Mouse (Mus musculus) hindbrain, embryonic 16.5 days (tissue): ENCODE results near the gene Zc3h7b. TPM values are rescaled to one million over a fixed set of nuclear protein-coding genes. Genes with fewer than 3 reads are reported as not detected.

ENCODE experiments used
- ATAC-seq: fragments of 200-750 bp; cut with Nextera tagmentation; 2 replicates; pipeline ENCODE4 v1.8.0; 2017; ENCODE audit warnings: moderate TSS enrichment, moderate library complexity
- H3K27ac ChIP-seq: fragments of 300-500 bp; sonication (generic); 2 replicates; pipeline ENCODE4 v1.5.1; 2014; ENCODE audit warnings: low read depth, mild to moderate bottlenecking, control low read depth, low read length, moderate library complexity
- H3K27me3 ChIP-seq: fragments of 300-500 bp; sonication (generic); replicated peaks from 2 replicates; pipeline ENCODE4 v1.6.1; 2014; ENCODE audit warnings: low read length; ENCODE audit not compliant: control insufficient read depth, insufficient read depth
- H3K36me3 ChIP-seq: fragments of 300-500 bp; sonication (generic); 2 replicates; pipeline ENCODE4 v1.6.1; 2014; ENCODE audit warnings: mild to moderate bottlenecking, low read length, moderate library complexity, mixed read lengths; ENCODE audit not compliant: control insufficient read depth, insufficient read depth
- H3K4me1 ChIP-seq: fragments of 300-500 bp; sonication (generic); 2 replicates; pipeline ENCODE4 v1.6.1; 2014; ENCODE audit warnings: low read depth, low read length; ENCODE audit not compliant: control insufficient read depth, insufficient read depth
- H3K4me2 ChIP-seq: fragments of 300-500 bp; sonication (generic); 2 replicates; pipeline ENCODE4 v1.6.1; 2014; ENCODE audit warnings: mild to moderate bottlenecking, low read length, control low read depth, moderate library complexity
- H3K4me3 ChIP-seq: fragments of 300-500 bp; sonication (generic); 2 replicates; pipeline ENCODE4 v1.5.1; 2014; ENCODE audit warnings: mild to moderate bottlenecking, low read length, control low read depth, moderate library complexity
- H3K9ac ChIP-seq: fragments of 300-500 bp; sonication (generic); 2 replicates; pipeline ENCODE4 v1.6.1; 2014; ENCODE audit warnings: low read depth, mild to moderate bottlenecking, control low read depth, low read length, moderate library complexity
- H3K9me3 ChIP-seq: fragments of 300-500 bp; sonication (generic); 2 replicates; pipeline ENCODE4 v1.6.1; 2014; ENCODE audit warnings: mild to moderate bottlenecking, low read length, moderate library complexity; ENCODE audit not compliant: control insufficient read depth
- WGBS: fragments of 180-500 bp; shearing (Covaris S2); extraction: QIAGEN DNeasy Blood & Tissue Kit; methylation state at CpG from one replicate; pipeline ENCODE4 v1.1.7; 2014; 5-methylcytosine and 5-hydroxymethylcytosine counted together
- polyA plus RNA-seq: library from polyadenylated mRNA; unstranded; fragments of >200 nt; fragmentation: Nextera tagmentation; extraction: Ambion mirVana; gene quantifications from 2 replicates; pipeline ENCODE4 v1.2.1, GENCODE M21; 2015

The Zc3h7b gene
- polyA plus RNA-seq, 1 experiment from 2014 or later, result 39.3 TPM

DNA sequence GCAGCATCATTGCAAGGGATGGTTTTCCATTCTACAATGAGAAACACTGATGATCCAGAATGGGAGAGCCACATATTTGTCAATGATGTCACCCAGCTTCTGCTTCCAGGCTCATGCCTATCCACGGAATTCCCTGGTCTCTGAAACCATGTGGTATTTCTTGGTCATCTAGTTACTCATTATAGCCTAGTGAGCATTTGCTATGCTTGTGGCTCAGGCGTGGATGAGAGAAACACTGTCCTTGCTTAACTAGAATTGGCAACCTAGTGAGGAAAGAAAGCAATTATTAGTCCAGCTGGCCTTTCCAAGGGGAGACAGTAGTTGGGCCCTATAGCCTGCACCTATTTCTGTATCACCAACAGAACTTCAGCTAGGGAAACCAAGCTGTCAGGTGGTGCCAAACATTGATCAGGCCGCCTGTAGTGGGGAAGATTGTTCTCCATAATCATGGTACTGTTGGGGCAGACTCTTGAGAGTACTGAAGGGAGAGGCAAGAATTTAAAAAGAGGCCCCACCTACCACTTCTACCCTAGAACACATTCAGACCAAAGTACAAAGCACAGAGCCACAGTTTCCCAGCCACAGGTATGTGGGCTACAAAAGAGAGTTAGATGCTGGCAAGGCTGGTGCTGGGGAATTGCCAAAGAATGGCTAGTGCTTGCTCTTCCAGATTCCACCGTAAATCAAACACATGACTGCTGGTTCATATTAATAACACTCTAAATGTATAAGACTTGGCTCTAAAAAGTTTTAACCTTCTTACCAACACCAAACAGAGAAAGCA is 62.0 kb downstream of the Zc3h7b start:
- 83% methylated on average over 4 of the region's 4 CpGs for WGBS
- no peak overlapping the region for H3K9ac ChIP-seq
- H3K4me3 ChIP-seq, result no peak overlapping the region
- H3K27me3 ChIP-seq, result no peaks in the 10 kb centered on the region
- H3K4me1 ChIP-seq, result peaks cover 31% of the 10 kb centered on the region
- ATAC-seq, result no peak
- no peaks in the 10 kb centered on the region for H3K9me3 ChIP-seq
- H3K36me3 ChIP-seq, result no peaks in the 10 kb centered on the region
- no peak overlapping the region for H3K4me2 ChIP-seq
- H3K27ac ChIP-seq, result no peak overlapping the region

DNA sequence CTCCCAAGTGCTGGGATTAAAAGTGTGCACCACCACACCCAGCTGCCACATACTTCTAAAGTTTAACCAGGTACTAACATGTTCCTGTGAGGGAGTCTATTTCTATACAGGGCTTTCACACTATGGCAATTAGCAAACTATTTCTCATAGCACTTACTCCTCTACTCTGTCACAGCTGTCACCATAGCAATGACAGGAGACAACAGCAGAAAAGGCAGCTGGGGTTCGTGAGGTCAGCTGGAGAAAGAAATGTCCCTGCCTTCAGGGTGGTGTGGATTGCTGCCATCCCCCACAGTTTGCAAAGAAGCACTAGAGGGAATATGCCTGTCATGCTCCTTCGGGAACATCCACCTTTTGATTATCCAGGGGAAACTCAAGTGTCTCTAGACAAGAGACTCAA is 63.9 kb downstream of the Zc3h7b start:
- Histone ChIP-seq H3K9me3 (no peaks in the 10 kb centered on the region), H3K4me1 (peaks cover 32% of the 10 kb centered on the region), H3K4me2 (no peak overlapping the region), H3K9ac (no peak overlapping the region), H3K27ac (no peak overlapping the region), H3K4me3 (no peak overlapping the region), H3K27me3 (no peaks in the 10 kb centered on the region), H3K36me3 (no peaks in the 10 kb centered on the region)
- 58% methylated on average over 2 of the region's 2 CpGs for whole genome bisulfite sequencing
- ATAC-seq, result no peak

DNA sequence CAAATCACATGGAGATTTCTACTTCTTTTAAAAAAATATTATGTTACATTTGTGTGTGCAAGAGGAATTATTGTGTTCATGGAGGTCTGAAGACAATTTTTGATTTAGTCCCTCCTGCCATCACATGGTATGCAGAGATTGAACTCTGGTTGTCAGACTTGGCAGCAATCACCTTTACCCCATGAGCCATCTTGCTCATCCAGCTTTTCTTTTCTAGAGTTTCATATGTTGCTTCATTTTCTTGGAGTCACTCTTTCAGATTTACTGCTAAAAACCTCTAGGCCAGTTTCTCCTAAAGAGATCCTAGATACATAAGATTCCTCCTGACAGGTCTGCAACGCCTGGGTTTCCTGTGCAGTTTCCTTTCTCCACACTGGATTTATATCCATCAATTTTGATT is 64.7 kb downstream of the Zc3h7b start:
- no peak for ATAC-seq
- H3K4me1 ChIP-seq, result peaks cover 28% of the 10 kb centered on the region
- H3K27me3 ChIP-seq, result no peaks in the 10 kb centered on the region
- H3K4me2 ChIP-seq, result peak overlapping the region; percentile 78
- peak overlapping the region; percentile 67 for H3K9ac ChIP-seq
- no peak overlapping the region for H3K4me3 ChIP-seq
- H3K9me3 ChIP-seq, result no peaks in the 10 kb centered on the region
- 50% methylated on average over 1 of the region's 1 CpGs for WGBS
- H3K27ac ChIP-seq, result peak overlapping the region; percentile 91; the same call in 1 of the 2 replicates
- no peaks in the 10 kb centered on the region for H3K36me3 ChIP-seq

DNA sequence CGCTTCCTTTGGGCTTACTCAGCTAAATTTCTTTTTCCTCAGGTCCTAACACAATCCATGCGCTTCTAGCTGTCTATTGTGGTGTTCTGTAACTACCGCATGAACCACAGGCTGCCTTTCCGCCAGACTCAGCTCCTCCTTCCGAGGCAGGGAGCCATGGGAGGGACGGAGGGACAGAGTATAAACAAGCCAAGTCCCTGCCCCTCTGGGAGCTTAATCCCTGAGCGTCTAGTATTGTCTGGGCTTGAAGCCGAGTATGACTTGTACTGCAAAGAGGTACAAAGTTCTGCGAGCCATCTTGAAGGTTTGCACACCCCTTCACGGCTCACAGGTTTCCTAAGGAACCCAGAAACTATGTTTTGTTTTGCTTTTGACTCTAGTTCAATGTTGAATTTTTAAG is 65.3 kb downstream of the Zc3h7b start:
- Histone ChIP-seq H3K27me3 (no peaks in the 10 kb centered on the region), H3K9me3 (no peaks in the 10 kb centered on the region), H3K36me3 (peaks cover 1% of the 10 kb centered on the region; the same call in 1 of the 2 replicates), H3K9ac (peak overlapping the region; percentile 67), H3K4me1 (peaks cover 25% of the 10 kb centered on the region), H3K4me3 (peak overlapping the region; percentile 80), H3K27ac (peak overlapping the region; percentile 91), H3K4me2 (peak overlapping the region; percentile 78)
- 0% methylated on average over 10 of the region's 10 CpGs for WGBS
- peak; percentile 15 for ATAC-seq

DNA sequence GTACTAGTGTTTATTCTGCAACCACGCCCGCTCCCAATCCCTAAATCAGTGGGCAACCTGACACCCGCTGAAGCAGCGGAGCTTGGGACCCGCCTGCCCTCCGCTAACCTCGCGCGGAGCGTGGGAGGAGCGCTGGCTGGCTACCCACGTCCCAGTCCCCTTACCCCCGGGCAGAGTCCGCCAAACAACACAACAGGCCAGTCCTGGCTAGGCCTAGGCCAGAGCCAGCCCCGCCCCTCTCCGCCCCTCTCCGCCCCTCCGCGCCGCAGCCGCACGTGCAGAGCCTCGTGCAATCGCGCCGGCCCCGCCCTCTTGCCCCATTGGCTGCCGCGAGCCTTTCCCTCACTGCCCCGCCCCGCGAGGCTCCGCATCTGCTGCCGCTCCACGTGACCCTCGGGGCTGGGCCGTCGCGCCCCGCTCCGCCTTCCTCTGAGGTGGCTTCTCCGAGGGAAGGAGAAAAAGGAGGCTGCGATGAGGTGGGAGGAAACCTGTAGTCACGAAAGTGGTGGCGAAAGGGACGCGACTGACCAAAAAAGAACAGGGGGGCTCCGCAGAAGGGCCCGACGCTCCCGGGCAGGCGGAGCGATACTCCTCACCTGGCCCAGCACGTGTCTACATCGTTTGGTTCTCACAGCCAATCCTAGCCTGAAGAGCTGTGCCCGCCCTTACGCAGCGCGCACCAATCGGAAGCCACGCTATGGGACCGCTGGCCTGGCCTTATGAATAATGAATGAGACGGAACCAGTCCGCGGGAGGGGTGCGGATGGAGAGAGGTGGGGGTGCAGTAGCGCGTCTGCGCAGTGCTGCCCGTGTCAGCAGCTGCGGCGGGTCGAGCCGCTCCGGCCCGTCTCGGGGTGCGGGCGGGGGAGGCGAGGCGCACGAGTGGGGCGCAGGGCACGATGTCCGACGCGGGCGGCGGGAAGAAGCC is 66.1 kb downstream of the Zc3h7b start:
- H3K4me3 ChIP-seq, result peak overlapping the region; percentile 80
- peak; percentile 99 for ATAC-seq
- WGBS, result under 1% methylated on average over 89 of the region's 89 CpGs
- peaks cover 25% of the 10 kb centered on the region for H3K4me1 ChIP-seq
- H3K9me3 ChIP-seq, result no peaks in the 10 kb centered on the region
- H3K27me3 ChIP-seq, result no peaks in the 10 kb centered on the region
- peaks cover 4% of the 10 kb centered on the region; the same call in 1 of the 2 replicates for H3K36me3 ChIP-seq
- H3K27ac ChIP-seq, result peak overlapping the region; percentile 91
- H3K4me2 ChIP-seq, result peak overlapping the region; percentile 78
- H3K9ac ChIP-seq, result peak overlapping the region; percentile 80

DNA sequence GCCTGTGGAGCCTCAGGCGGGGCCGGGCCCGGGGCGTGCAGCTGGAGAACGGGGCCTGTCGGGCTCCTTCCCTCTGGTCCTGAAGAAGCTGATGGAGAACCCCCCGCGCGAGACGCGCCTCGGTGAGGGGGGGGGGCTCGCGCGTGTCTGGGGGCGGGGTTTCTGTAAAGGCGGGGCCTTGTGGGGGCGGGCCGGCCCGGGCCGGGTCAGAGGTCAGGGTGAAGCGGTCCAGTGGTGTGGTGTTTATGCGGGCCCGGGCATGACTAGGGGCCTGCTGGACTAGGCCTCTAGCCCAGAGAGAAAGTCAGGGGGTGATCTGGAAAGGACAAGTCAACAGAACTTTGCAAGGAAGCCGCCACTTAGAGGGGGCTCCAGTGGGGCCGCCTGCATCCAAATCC is 66.7 kb downstream of the Zc3h7b start:
- ATAC-seq, result no peak

DNA sequence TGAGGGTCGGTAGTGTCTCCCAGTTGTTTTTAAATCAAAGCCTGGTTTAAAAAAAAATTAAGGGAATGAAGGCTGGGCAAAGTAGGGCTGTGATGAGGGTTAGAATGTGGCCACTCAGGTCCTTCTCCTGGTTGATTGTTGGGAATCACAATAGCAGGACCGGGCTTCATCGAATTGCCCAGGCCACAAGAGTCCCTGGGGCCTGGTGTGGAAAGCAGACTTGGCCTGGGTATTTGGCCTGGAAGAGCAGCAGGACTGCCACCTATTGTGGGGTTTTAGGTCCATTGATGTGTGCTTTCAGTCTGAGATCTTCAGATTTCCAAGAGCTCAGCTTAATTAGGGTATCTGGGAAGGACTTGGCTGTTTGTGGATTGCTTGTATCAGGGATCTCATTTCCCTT is 67.4 kb downstream of the Zc3h7b start:
- Histone ChIP-seq H3K27me3 (no peaks in the 10 kb centered on the region), H3K27ac (peak overlapping the region; percentile 81; the same call in 1 of the 2 replicates), H3K4me3 (peak overlapping the region; percentile 80), H3K4me2 (peak overlapping the region; percentile 77), H3K36me3 (peaks cover 14% of the 10 kb centered on the region; the same call in 1 of the 2 replicates), H3K9me3 (no peaks in the 10 kb centered on the region), H3K4me1 (peaks cover 25% of the 10 kb centered on the region), H3K9ac (peak overlapping the region; percentile 80)
- 33% methylated on average over 3 of the region's 3 CpGs for WGBS
- ATAC-seq, result no peak

More for the DNA sequence above, 66.7 kb downstream of the Zc3h7b start:
- no peaks in the 10 kb centered on the region for H3K9me3 ChIP-seq
- H3K36me3 ChIP-seq, result peaks cover 8% of the 10 kb centered on the region; the same call in 1 of the 2 replicates
- peaks cover 25% of the 10 kb centered on the region for H3K4me1 ChIP-seq
- H3K4me2 ChIP-seq, result peak overlapping the region; percentile 77
- no peaks in the 10 kb centered on the region for H3K27me3 ChIP-seq
- peak overlapping the region; percentile 81 for H3K27ac ChIP-seq
- 0% methylated on average over 17 of the region's 26 CpGs for WGBS
- H3K9ac ChIP-seq, result peak overlapping the region; percentile 80
- peak overlapping the region; percentile 80 for H3K4me3 ChIP-seq

DNA sequence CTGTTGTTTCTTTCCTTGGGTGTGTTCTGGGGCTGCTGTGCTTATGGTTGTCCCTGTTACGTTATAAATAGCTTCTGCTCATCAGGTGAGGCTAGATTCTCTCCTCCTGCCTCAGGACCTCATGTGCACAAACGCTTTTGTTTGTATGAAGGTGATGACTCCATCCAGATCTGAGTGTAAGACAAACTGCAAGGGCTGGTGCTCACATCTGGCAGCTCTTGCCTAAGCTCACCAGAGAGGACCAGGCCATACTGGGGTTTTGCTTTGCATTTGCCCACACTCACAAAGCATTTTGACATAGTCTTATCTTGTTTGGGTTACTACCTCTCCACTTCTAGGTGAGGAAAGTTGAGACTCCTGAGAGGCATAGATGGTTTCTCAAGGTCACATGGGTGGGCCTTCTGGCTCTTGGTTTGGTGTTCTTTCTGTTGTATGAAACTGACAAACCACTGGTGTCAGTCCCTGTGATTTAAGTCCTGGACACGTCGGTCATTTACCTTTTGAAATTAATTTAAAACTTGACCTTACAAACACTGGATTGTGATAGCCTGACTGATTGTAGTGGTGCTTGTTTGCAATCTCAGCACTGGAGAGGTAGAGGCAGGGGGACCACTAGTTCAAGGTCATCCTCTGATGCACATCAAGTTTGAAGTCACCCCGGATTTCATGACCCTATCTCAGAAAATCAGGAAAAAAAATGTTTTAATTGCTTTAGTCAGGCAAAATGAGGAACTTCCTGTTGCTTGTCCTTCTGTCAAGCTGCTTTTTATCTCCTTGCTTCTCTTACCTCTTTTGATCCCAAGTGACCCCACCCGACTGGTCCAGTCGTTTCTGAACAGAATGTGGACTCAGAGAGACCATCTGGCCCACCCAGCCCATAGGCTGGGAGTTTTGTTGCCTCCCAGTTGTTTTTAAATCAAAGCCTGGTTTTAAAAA is 68.1 kb downstream of the Zc3h7b start:
- H3K4me3 ChIP-seq, result peak overlapping the region; percentile 80; the same call in 1 of the 2 replicates
- H3K27me3 ChIP-seq, result no peaks in the 10 kb centered on the region
- peaks cover 19% of the 10 kb centered on the region; the same call in 1 of the 2 replicates for H3K36me3 ChIP-seq
- 0 out of 2 replicates have a peak overlapping the region, but pooled peaks have one; percentile 80 for H3K9ac ChIP-seq
- no peak overlapping the region for H3K27ac ChIP-seq
- H3K4me2 ChIP-seq, result peak overlapping the region; percentile 77
- 78% methylated on average over 7 of the region's 7 CpGs for WGBS
- H3K4me1 ChIP-seq, result peaks cover 25% of the 10 kb centered on the region
- no peaks in the 10 kb centered on the region for H3K9me3 ChIP-seq
- ATAC-seq, result no peak
